Mouse (Mus musculus) C2C12 (cell line): ENCODE results near the gene Rgma. TPM values are rescaled to one million over a fixed set of nuclear protein-coding genes. Genes with fewer than 3 reads are reported as not detected.
A peak's percentile ranks its signal among the peaks of the same experiment; 100 is the strongest.

Experiments
- H3K27me3 ChIP-seq: one replicate; pipeline ENCODE4 v1.6.1; 2011; ENCODE audit not compliant: control insufficient read depth, insufficient read depth, insufficient read length
- H3K36me3 ChIP-seq: one replicate; pipeline ENCODE4 v1.6.1; 2011; ENCODE audit not compliant: control insufficient read depth, insufficient read depth
- H3K4me3 ChIP-seq: one replicate; pipeline ENCODE4 v1.5.1; 2011; ENCODE audit warnings: mild to moderate bottlenecking, control low read depth; ENCODE audit not compliant: poor library complexity, insufficient read depth, severe bottlenecking
- H3K79me2 ChIP-seq: one replicate; pipeline ENCODE4 v1.6.1; 2011; ENCODE audit not compliant: control insufficient read depth, insufficient read depth
- H3K79me3 ChIP-seq: one replicate; pipeline ENCODE4 v1.6.1; 2011; ENCODE audit warnings: low read depth, control low read depth
- H3ac ChIP-seq: one replicate; pipeline ENCODE3; 2011; ENCODE audit warnings: low read depth; ENCODE audit not compliant: control insufficient read depth, insufficient read length
- CEBPB ChIP-seq: IDR thresholded peaks from one replicate; pipeline ENCODE4 v1.6.1; 2011; ENCODE audit warnings: low read depth, mild to moderate bottlenecking, control low read depth, moderate library complexity
- CTCF ChIP-seq: IDR thresholded peaks from one replicate; pipeline ENCODE4 v1.5.1; 2011; ENCODE audit not compliant: control insufficient read depth, insufficient read depth, insufficient read length
- FOSL1 ChIP-seq: IDR thresholded peaks from one replicate; pipeline ENCODE4 v1.8.0; 2011; ENCODE audit warnings: mild to moderate bottlenecking, low read length; ENCODE audit not compliant: poor library complexity, insufficient read depth, severe bottlenecking
- MAX ChIP-seq: IDR thresholded peaks from one replicate; pipeline ENCODE4 v1.6.1; 2011; ENCODE audit warnings: mild to moderate bottlenecking, control low read depth
- MYOD1 ChIP-seq: IDR thresholded peaks from one replicate; pipeline ENCODE4 v1.6.1; 2011; ENCODE audit warnings: low read depth; ENCODE audit not compliant: control insufficient read depth, insufficient read length
- MYOG ChIP-seq: IDR thresholded peaks from one replicate; pipeline ENCODE4 v1.6.1; 2011; ENCODE audit not compliant: control insufficient read depth, insufficient read length; ENCODE audit errors: extremely low read depth
- USF1 ChIP-seq: IDR thresholded peaks from one replicate; pipeline ENCODE4 v1.6.1; 2011; ENCODE audit warnings: low read depth, mild to moderate bottlenecking, control low read depth, moderate library complexity
- polyA plus RNA-seq: library from polyadenylated mRNA; unstranded; fragments of >200 nt; fragmentation: generic; extraction: Trizol; gene quantifications from one replicate; pipeline ENCODE4 v1.2.1, GENCODE M21; 2012; ENCODE audit warnings: missing spikeins

Rgma gene
- polyA plus RNA-seq, 1 experiment: 1.4 TPM

- no peaks in the 10 kb centered on the region for H3K79me2 ChIP-seq
- no peaks in the 10 kb centered on the region for H3K36me3 ChIP-seq
- no peaks in the 10 kb centered on the region for H3K79me3 ChIP-seq
- H3K27me3 ChIP-seq: no peaks in the 10 kb centered on the region
- TF ChIP-seq MYOG (no peak), FOSL1 (no peak), CEBPB (no peak), CTCF (no peak), USF1 (no peak), MAX (no peak), MYOD1 (no peak)
- H3K4me3 ChIP-seq: no peak overlapping the region
- no peak overlapping the region for H3ac ChIP-seq
These were observed 46.1 kb downstream of the Rgma start for GRCm38 (mm10) chr7:73421278-73422015.

- Histone ChIP-seq H3K36me3 (no peaks in the 10 kb centered on the region), H3K79me2 (no peaks in the 10 kb centered on the region), H3ac (no peak overlapping the region), H3K4me3 (no peak overlapping the region), H3K79me3 (no peaks in the 10 kb centered on the region), H3K27me3 (no peaks in the 10 kb centered on the region)
- TF ChIP-seq MYOD1: no peak
- TF ChIP-seq CEBPB: no peak
- peak; percentile 64 for TF ChIP-seq CTCF
These were observed 47.2 kb downstream of the Rgma start for GRCm38 (mm10) chr7:73422223-73423113.

- Histone ChIP-seq H3K79me3 (no peaks in the 10 kb centered on the region), H3K4me3 (no peak overlapping the region), H3K79me2 (no peaks in the 10 kb centered on the region), H3K27me3 (no peaks in the 10 kb centered on the region), H3K36me3 (no peaks in the 10 kb centered on the region), H3ac (no peak overlapping the region)
- TF ChIP-seq MYOG (no peak), MAX (no peak), FOSL1 (no peak), MYOD1 (no peak), CEBPB (no peak), USF1 (no peak), CTCF (no peak)
These were observed 47.9 kb downstream of the Rgma start for GRCm38 (mm10) chr7:73423236-73423635.

- Histone ChIP-seq H3ac (no peak overlapping the region), H3K4me3 (no peak overlapping the region), H3K79me2 (no peaks in the 10 kb centered on the region), H3K36me3 (peaks cover 6% of the 10 kb centered on the region), H3K79me3 (no peaks in the 10 kb centered on the region), H3K27me3 (no peaks in the 10 kb centered on the region)
- TF ChIP-seq CTCF (no peak), MAX (no peak), MYOD1 (no peak)
These were observed 48.9 kb downstream of the Rgma start for GRCm38 (mm10) chr7:73424243-73424642.

- H3K4me3 ChIP-seq: no peak overlapping the region
- H3K36me3 ChIP-seq: peaks cover 10% of the 10 kb centered on the region
- no peaks in the 10 kb centered on the region for H3K27me3 ChIP-seq
- TF ChIP-seq MYOD1 (no peak), MAX (no peak), CEBPB (no peak), USF1 (no peak), FOSL1 (no peak), MYOG (no peak), CTCF (no peak)
- H3K79me2 ChIP-seq: no peaks in the 10 kb centered on the region
- no peak overlapping the region for H3ac ChIP-seq
- no peaks in the 10 kb centered on the region for H3K79me3 ChIP-seq
These were observed 49.4 kb downstream of the Rgma start for GRCm38 (mm10) chr7:73424705-73425104.
